Mouse (Mus musculus): ENCODE results near the gene Stk11ip. TPM values are rescaled to one million over a fixed set of nuclear protein-coding genes. Genes with fewer than 3 reads are reported as not detected.

The Stk11ip gene
- total RNA-seq (2021) = 10 to 100 TPM; 10.3 to 13.9 TPM
- long read RNA-seq, experiment 1, full-length matches to known transcripts = 3 of 9 reads
- long read RNA-seq, experiment 1, partial matches to known transcripts = 2 of 9 reads
- long read RNA-seq, experiment 1, other reads (novel, unspliced or antisense) = 4 of 9 reads
- long read RNA-seq, experiment 2, full-length matches to known transcripts = 2 of 5 reads
- long read RNA-seq, experiment 2, partial matches to known transcripts = 2 of 5 reads
- long read RNA-seq, experiment 2, other reads (novel, unspliced or antisense) = 1 of 5 reads

GRCm38 (mm10) chr1:75521321-75522031, at the start of gene Stk11ip:
TSS of gene Stk11ip (plus strand) at chr1:75521529.
- peak; percentile 90 to 95 for DNase-seq
- intact Hi-C loops (cut with DNase I) = loop anchor here (2.0 kb wide), 1 partner anchor 15 kb away; the partner anchor contains the start of genes Inha and Obsl1

- intact Hi-C loops (cut with DNase I) = no loop called here
- no peak for DNase-seq
These were observed 44.9 kb upstream of the Stk11ip start for GRCm38 (mm10) chr1:75476441-75476840.

- peak; percentile 81 to 85 for DNase-seq
- intact Hi-C loops (cut with DNase I) = loop anchor here (1.0 kb wide), 2 partner anchors 82 to 121 kb away; no protein-coding TSS in a partner anchor
These were observed 43.9 kb upstream of the Stk11ip start for GRCm38 (mm10) chr1:75477264-75477965.

DNA sequence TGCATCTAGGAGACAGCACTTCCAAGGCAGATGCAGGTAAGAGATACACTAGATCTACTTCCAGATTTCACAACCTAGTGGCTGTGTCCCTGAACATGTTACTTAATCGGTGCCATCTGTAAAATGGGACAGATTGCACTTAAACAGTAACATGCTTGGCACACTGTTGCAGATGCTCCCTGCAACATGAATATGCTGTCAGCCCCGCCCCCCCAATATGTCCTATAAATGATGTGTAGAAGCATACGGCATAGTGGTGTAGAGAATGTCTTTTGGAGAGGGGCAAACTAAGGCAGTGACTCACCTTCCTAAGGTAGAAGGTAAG, 43.4 kb upstream of the Stk11ip start:
- intact Hi-C loops (cut with DNase I) = loop anchor here (1.0 kb wide), 2 partner anchors 81 to 120 kb away; no protein-coding TSS in a partner anchor
- DNase-seq = no peak

DNA sequence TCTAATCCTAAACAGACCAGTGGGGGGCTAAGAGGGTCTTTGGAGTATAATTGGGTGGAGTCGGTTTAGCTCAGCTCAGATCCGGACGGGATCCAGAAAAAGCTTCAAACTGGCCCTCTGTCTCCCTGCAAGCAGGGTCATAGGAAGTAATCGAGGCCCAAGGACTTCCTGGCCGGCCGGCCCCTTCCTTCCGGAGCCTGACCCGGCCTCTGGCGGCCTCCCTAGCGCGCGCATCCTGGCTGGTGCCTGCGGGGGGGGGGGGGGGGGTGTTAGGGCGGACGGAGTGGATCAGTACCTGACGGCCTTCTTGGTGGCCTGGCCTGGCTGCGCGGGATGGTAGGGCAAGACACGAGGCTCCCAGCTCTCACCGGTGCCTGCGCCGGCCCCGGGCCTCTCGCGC, 42.8 kb upstream of the Stk11ip start:
- intact Hi-C loops (cut with DNase I) = no loop called here

GRCm38 (mm10) chr1:75478916-75479634, 42.3 kb upstream of the Stk11ip start, which contains the start of the genes Chpf and Tmem198:
TSS of gene Chpf (minus strand) at chr1:75479307.
TSS of gene Tmem198 (plus strand) at chr1:75479532.
- intact Hi-C loops (cut with DNase I) = no loop called here
- peak; percentile 95 to 98 for DNase-seq

More for the DNA sequence above, 42.8 kb upstream of the Stk11ip start:
- peak; percentile 61 to 62 for DNase-seq

DNA sequence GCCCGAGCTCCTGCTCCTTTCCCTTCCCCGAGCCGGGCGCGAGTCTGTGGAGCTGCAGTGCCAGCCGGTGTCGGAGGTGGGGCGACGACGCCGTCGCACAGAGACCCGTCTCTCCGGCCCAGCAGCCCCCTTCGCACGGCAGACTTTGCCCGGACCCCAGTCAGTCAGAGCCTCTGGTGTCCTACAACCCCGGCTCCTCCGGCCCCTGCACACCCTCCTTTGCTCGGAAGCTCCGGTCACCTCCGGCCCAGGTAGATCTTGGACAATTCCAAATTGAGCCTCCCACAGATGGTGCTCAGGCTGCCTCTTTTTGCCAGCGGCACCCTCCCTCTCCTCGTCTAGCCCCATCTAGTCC, 41.7 kb upstream of the Stk11ip start:
- no peak for DNase-seq
- intact Hi-C loops (cut with DNase I) = no loop called here

DNA sequence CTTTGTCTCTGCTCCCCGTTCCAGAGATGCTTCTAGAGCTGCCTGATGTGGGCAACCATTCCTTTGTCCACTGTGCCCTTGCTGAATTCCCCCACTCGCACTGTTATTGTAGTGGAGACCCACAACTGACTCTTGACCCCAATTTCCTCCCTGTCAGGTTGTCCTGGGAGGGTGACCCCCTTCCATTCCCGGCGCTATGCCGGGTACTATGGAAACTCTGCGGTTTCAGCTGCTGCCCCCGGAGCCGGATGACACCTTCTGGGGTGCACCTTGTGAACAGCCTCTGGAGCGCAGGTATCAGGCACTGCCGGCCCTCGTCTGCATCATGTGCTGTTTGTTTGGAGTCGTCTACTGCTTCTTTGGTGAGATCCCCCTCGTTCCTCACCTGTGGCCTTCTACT, 41.3 kb upstream of the Stk11ip start:
- intact Hi-C loops (cut with DNase I) = loop anchor here (2.0 kb wide), 1 partner anchor 23 kb away; no protein-coding TSS in a partner anchor
- no peak for DNase-seq

DNA sequence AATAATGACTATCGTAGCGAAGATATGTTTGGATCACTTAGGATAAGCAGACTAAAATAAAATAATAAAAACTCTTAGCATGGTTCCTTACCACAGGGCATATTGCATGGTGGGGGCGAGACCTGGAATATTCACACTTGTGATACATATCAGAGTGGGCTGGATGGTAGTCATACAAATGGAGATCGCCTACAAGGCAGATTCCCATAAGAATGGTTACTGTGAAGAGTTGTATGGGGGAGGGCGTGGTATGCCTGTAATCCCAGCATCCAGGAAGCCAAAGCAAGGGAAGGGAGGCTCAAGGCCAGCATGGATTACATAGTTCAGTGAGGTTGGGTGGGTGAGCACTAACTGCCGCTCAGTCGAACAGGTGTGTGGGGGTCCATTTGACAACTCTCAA, 40.6 kb upstream of the Stk11ip start:
- intact Hi-C loops (cut with DNase I) = loop anchor here (2.0 kb wide), 1 partner anchor 22 kb away; no protein-coding TSS in a partner anchor
- DNase-seq = no peak

- DNase-seq = no peak
- intact Hi-C loops (cut with DNase I) = no loop called here
These were observed 34.8 kb upstream of the Stk11ip start for GRCm38 (mm10) chr1:75486561-75486960.

- DNase-seq = no peak
- intact Hi-C loops (cut with DNase I) = no loop called here
These were observed 34.3 kb upstream of the Stk11ip start for GRCm38 (mm10) chr1:75487040-75487404.

GRCm38 (mm10) chr1:75487405-75488161, 33.7 kb upstream of the Stk11ip start:
- peak; percentile 44 to 50 for DNase-seq
- intact Hi-C loops (cut with DNase I) = no loop called here

- intact Hi-C loops (cut with DNase I) = loop anchor here (5.0 kb wide), 1 partner anchor 106 kb away; no protein-coding TSS in a partner anchor
- no peak for DNase-seq
These were observed 30.4 kb upstream of the Stk11ip start for GRCm38 (mm10) chr1:75490785-75491551.

GRCm38 (mm10) chr1:75492579-75493170, 28.7 kb upstream of the Stk11ip start:
- no peak for DNase-seq
- intact Hi-C loops (cut with DNase I) = loop anchor here (5.0 kb wide), 1 partner anchor 105 kb away; no protein-coding TSS in a partner anchor

GRCm38 (mm10) chr1:75494878-75495548, 26.3 kb upstream of the Stk11ip start:
- intact Hi-C loops (cut with DNase I) = loop anchor here (5.0 kb wide), 2 partner anchors 62 to 102 kb away; no protein-coding TSS in a partner anchor
- peak in 1 of 2 experiments; percentile 52 for DNase-seq

DNA sequence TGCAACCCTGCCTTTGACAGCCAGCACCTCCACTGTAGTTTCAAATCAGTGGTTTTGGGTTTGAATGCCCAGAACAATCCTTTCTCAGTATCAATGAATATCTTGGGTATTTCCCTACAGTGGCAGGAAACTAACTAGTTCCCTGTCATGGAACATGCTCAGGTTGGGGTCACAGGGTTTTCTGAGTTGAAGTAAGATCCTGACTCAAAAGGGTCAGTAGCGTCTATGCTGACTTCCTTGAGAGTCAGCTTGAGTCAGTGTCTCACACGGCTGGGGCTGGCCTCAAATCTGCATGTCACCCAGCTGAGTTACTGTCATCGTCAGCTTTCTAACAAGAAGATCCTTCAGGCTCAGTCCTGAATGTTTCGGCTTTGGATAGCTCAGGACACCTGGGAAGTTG, 22.4 kb upstream of the Stk11ip start:
- DNase-seq = no peak
- intact Hi-C loops (cut with DNase I) = loop anchor here (5.0 kb wide), 1 partner anchor 58 kb away; no protein-coding TSS in a partner anchor

- DNase-seq = no peak
- intact Hi-C loops (cut with DNase I) = loop anchor here (5.0 kb wide), 1 partner anchor 58 kb away; no protein-coding TSS in a partner anchor
These were observed 21.9 kb upstream of the Stk11ip start for GRCm38 (mm10) chr1:75499441-75499840.

DNA sequence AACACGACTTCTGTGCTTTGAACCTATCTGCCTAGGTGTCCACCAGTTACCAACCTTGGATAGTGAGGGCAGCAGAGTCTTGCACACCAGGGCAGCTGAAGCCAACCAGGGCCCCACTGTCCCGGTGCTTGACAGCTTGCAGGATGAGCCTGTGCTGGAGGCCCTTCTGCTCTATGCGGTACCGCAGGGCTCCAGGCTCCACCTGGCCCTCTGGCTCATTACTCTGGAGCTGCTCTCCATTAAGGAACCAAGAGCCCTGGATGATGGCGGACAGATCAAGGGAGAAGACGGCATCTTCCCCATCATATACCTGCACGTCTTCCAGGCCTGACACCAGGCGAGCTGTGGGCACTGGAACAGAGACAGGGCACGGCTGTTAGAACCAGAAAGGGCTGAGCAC, 19.4 kb upstream of the Stk11ip start:
- intact Hi-C loops (cut with DNase I) = loop anchor here (2.0 kb wide), 1 partner anchor 21 kb away; no protein-coding TSS in a partner anchor
- no peak for DNase-seq
